Mouse (Mus musculus) layer of hippocampus, adult 9-10 months (tissue): ENCODE results near the gene 1700021F07Rik.

Experiments
- DNase-seq: peaks from one replicate; pipeline ENCODE4 v3.0.0; 2022; ENCODE audit warnings: low spot score

The 1700021F07Rik gene

DNA sequence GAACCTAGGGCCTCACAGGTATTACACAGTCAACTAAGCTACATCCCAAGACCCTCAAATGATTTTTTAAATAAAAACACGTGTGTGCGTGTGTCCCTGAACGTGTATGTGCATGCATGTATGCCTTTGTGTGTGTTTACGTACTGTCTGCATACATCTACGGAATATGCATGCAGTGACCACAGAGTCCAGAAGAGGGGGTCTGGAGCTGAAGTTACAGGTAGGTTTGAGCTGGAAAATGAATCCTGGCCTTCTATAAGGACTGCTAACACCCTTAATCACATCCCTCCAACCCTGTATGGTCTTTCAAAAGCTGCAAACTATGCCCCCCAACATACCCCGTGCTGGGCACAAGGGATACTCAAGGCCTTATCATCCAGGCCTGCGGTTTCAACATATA, 41.0 kb downstream of the 1700021F07Rik start:
- no peak for DNase-seq

DNA sequence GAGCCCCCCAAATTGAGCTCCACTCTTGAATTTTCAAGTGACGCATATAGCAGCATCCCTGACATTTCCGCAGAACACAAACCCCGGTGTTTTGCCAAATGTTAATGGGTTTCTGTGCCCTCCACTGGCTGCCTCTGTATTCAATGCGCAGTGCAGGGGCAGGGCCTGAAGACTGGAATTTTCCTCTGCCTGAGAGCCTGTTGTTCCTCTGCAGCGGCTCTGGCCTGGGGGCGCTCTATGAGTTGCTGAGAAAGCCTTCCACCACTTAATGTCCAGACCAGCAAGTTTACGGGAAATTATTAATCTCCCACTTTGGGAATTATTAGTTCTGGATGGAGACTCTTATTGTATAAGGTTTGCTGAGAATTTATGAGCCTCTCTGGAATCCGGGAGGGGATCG, 41.8 kb downstream of the 1700021F07Rik start:
- no peak for DNase-seq
